Mouse (Mus musculus): ENCODE data around the gene Pdxk. TPM values are rescaled to one million over a fixed set of nuclear protein-coding genes. Genes with fewer than 3 reads are reported as not detected.

Pdxk gene
- polyA plus RNA-seq, 1 experiment = 0.14 TPM

DNA sequence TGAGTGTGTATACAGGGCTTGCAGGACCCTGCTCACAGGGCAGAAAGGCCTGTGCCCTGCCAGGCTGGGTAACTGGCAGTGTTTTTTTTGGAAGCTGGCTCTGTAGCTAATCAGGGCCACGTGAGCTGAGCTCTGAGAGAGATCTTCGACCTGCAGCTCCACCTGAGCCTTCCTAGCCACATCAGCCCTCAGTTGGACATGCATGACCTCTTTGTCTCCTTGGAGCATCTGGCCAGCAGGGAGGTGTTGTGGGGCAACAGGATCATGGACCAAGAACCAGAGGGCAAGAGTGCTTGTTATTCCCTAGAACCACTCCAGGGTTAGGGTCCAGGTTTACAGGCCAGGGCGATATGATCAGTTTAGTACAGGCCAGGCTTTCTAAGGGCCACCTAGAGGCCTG, 17.4 kb downstream of the Pdxk start:
- Histone ChIP-seq H3K9me3 (ENCODE audit: control insufficient read depth, low read length) (no peaks in the 10 kb centered on the region), H3K36me3 (ENCODE audit: control insufficient read depth) (peaks cover 40% of the 10 kb centered on the region), H3K4me1 (ENCODE audit: control insufficient read depth) (no peaks in the 10 kb centered on the region), H3K4me3 (replicated peaks) (no peak overlapping the region), H3K27me3 (ENCODE audit: control insufficient read depth) (no peaks in the 10 kb centered on the region)
- TF ChIP-seq TAL1 (IDR thresholded peaks at IDR 0.05; ENCODE audit: low read length) = no peak
- TF ChIP-seq GATA1 (IDR thresholded peaks at IDR 0.05; ENCODE audit: low read length) = no peak

GRCm38 (mm10) chr10:78446195-78446594, 18.6 kb downstream of the Pdxk start:
- Histone ChIP-seq H3K4me3 (replicated peaks) (no peak overlapping the region), H3K36me3 (ENCODE audit: control insufficient read depth) (peaks cover 43% of the 10 kb centered on the region), H3K9me3 (ENCODE audit: control insufficient read depth, low read length) (no peaks in the 10 kb centered on the region), H3K27me3 (ENCODE audit: control insufficient read depth) (no peaks in the 10 kb centered on the region), H3K4me1 (ENCODE audit: control insufficient read depth) (no peaks in the 10 kb centered on the region)
- TF ChIP-seq TAL1 (IDR thresholded peaks at IDR 0.05; ENCODE audit: low read length) (no peak), GATA1 (IDR thresholded peaks at IDR 0.05; ENCODE audit: low read length) (no peak)

DNA sequence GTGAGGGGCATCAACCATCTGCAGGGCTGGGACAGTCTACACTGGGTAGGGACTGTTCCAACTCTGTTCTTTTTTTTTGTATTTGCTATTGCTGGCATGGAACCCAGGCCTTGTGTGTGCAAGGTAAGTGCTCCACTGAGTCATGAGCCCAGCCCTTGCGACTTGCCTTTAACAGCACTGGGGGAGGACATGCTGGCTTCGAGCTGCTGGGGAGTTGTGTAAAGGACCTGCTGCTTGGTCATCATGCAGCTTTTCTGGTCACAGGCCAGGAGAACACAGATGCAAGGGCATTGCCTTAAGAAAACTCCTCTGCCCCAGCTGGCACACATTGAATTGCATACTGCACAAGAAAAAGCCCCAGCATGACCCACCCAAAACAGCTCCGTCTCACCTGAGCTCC, 22.5 kb downstream of the Pdxk start:
- H3K9me3 ChIP-seq (ENCODE audit: control insufficient read depth, low read length) = no peaks in the 10 kb centered on the region
- H3K4me3 ChIP-seq (replicated peaks) = no peak overlapping the region
- TF ChIP-seq GATA1 (IDR thresholded peaks at IDR 0.05; ENCODE audit: low read length) = no peak
- TF ChIP-seq TAL1 (IDR thresholded peaks at IDR 0.05; ENCODE audit: low read length) = no peak
- H3K27me3 ChIP-seq (ENCODE audit: control insufficient read depth) = no peaks in the 10 kb centered on the region
- peaks cover 20% of the 10 kb centered on the region for H3K36me3 ChIP-seq (ENCODE audit: control insufficient read depth)
- H3K4me1 ChIP-seq (ENCODE audit: control insufficient read depth) = peaks cover 2% of the 10 kb centered on the region

DNA sequence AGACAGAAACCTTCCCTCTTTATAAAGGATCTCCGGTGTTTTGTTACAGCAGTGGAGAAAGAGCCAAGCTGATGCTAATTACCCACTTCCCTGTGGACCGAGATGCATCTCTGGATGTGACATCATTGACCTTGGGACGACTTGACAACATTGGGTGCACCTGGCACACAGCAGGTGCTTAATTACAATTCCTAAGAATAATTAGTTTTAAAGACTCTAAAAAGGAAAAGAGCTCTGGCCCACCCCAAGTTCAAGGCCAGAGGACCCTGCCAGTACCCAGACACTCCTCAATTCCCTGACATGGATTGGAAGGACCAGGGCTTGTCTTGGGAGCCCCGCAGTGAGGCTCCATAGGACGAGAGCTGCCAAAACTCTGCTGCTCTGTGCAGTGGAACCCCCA, 23.2 kb downstream of the Pdxk start:
- Histone ChIP-seq H3K4me3 (replicated peaks) (no peak overlapping the region), H3K4me1 (ENCODE audit: control insufficient read depth) (peaks cover 2% of the 10 kb centered on the region), H3K27me3 (ENCODE audit: control insufficient read depth) (no peaks in the 10 kb centered on the region), H3K9me3 (ENCODE audit: control insufficient read depth, low read length) (no peaks in the 10 kb centered on the region), H3K36me3 (ENCODE audit: control insufficient read depth) (peaks cover 17% of the 10 kb centered on the region)
- TF ChIP-seq GATA1 (IDR thresholded peaks at IDR 0.05; ENCODE audit: low read length) (no peak), TAL1 (IDR thresholded peaks at IDR 0.05; ENCODE audit: low read length) (no peak)

GRCm38 (mm10) chr10:78440812-78441211, 24.0 kb downstream of the Pdxk start:
- Histone ChIP-seq H3K4me3 (replicated peaks) (no peak overlapping the region), H3K9me3 (ENCODE audit: control insufficient read depth, low read length) (no peaks in the 10 kb centered on the region), H3K4me1 (ENCODE audit: control insufficient read depth) (peaks cover 2% of the 10 kb centered on the region), H3K36me3 (ENCODE audit: control insufficient read depth) (peaks cover 12% of the 10 kb centered on the region; the same call in 1 of the 2 replicates), H3K27me3 (ENCODE audit: control insufficient read depth) (no peaks in the 10 kb centered on the region)
- TF ChIP-seq GATA1 (IDR thresholded peaks at IDR 0.05; ENCODE audit: low read length) (no peak), TAL1 (IDR thresholded peaks at IDR 0.05; ENCODE audit: low read length) (no peak)

- no peaks in the 10 kb centered on the region for H3K9me3 ChIP-seq (ENCODE audit: control insufficient read depth, low read length)
- H3K27me3 ChIP-seq (ENCODE audit: control insufficient read depth) = no peaks in the 10 kb centered on the region
- peaks cover 2% of the 10 kb centered on the region for H3K4me1 ChIP-seq (ENCODE audit: control insufficient read depth)
- peaks cover 12% of the 10 kb centered on the region; the same call in 1 of the 2 replicates for H3K36me3 ChIP-seq (ENCODE audit: control insufficient read depth)
- no peak overlapping the region for H3K4me3 ChIP-seq (replicated peaks)
- no peak for TF ChIP-seq GATA1 (IDR thresholded peaks at IDR 0.05; ENCODE audit: low read length)
These were observed 24.8 kb downstream of the Pdxk start for GRCm38 (mm10) chr10:78439990-78440389.

GRCm38 (mm10) chr10:78439550-78439949, 25.2 kb downstream of the Pdxk start:
- no peak for TF ChIP-seq GATA1 (IDR thresholded peaks at IDR 0.05; ENCODE audit: low read length)
- TF ChIP-seq TAL1 (IDR thresholded peaks at IDR 0.05; ENCODE audit: low read length) = no peak
- H3K4me3 ChIP-seq (replicated peaks) = no peak overlapping the region
- no peaks in the 10 kb centered on the region for H3K9me3 ChIP-seq (ENCODE audit: control insufficient read depth, low read length)
- peaks cover 9% of the 10 kb centered on the region; the same call in 1 of the 2 replicates for H3K36me3 ChIP-seq (ENCODE audit: control insufficient read depth)
- no peaks in the 10 kb centered on the region for H3K27me3 ChIP-seq (ENCODE audit: control insufficient read depth)
- H3K4me1 ChIP-seq (ENCODE audit: control insufficient read depth) = peaks cover 2% of the 10 kb centered on the region

GRCm38 (mm10) chr10:78438094-78438493, 26.7 kb downstream of the Pdxk start:
- Histone ChIP-seq H3K9me3 (ENCODE audit: control insufficient read depth, low read length) (no peaks in the 10 kb centered on the region), H3K36me3 (ENCODE audit: control insufficient read depth) (peaks cover 6% of the 10 kb centered on the region; the same call in 1 of the 2 replicates), H3K4me1 (ENCODE audit: control insufficient read depth) (peaks cover 2% of the 10 kb centered on the region), H3K4me3 (replicated peaks) (no peak overlapping the region), H3K27me3 (ENCODE audit: control insufficient read depth) (no peaks in the 10 kb centered on the region)
- TF ChIP-seq GATA1 (IDR thresholded peaks at IDR 0.05; ENCODE audit: low read length) (no peak), TAL1 (IDR thresholded peaks at IDR 0.05; ENCODE audit: low read length) (no peak)

GRCm38 (mm10) chr10:78432853-78433252, 31.9 kb downstream of the Pdxk start:
- no peak overlapping the region for H3K4me3 ChIP-seq (replicated peaks)
- TF ChIP-seq GATA1 (IDR thresholded peaks at IDR 0.05; ENCODE audit: low read length) = no peak
- TF ChIP-seq TAL1 (IDR thresholded peaks at IDR 0.05; ENCODE audit: low read length) = no peak

DNA sequence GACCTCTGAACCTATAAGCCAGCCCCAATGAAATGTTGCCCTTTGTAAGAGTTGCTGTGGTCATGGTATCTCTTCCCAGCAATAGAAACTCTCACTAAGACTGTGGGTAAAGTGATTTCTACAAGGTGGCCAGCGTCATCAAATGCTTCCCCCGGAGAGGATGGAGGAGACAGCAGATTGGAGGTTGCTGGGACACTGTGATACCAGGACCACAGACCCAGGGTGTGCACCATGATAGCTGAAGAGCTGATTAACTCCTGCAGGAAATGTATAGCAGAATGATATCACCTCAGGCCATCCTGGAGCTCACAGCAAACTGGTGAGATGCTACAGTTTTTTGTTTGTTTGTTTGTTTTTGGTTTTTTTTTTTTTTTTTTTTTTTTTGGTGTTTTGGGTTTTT, 35.0 kb downstream of the Pdxk start:
- peaks cover 23% of the 10 kb centered on the region for H3K4me1 ChIP-seq (ENCODE audit: control insufficient read depth)

More at GRCm38 (mm10) chr10:78432853-78433252, 31.9 kb downstream of the Pdxk start:
- Histone ChIP-seq H3K4me1 (ENCODE audit: control insufficient read depth) (peaks cover 5% of the 10 kb centered on the region), H3K9me3 (ENCODE audit: control insufficient read depth, low read length) (no peaks in the 10 kb centered on the region), H3K36me3 (ENCODE audit: control insufficient read depth) (peaks cover 5% of the 10 kb centered on the region), H3K27me3 (ENCODE audit: control insufficient read depth) (no peaks in the 10 kb centered on the region)

More for the DNA sequence above, 35.0 kb downstream of the Pdxk start:
- H3K36me3 ChIP-seq (ENCODE audit: control insufficient read depth) = peaks cover 11% of the 10 kb centered on the region
- no peak overlapping the region for H3K4me3 ChIP-seq (replicated peaks)
- no peaks in the 10 kb centered on the region for H3K9me3 ChIP-seq (ENCODE audit: control insufficient read depth, low read length)
- TF ChIP-seq TAL1 (IDR thresholded peaks at IDR 0.05; ENCODE audit: low read length) (no peak), GATA1 (IDR thresholded peaks at IDR 0.05; ENCODE audit: low read length) (no peak)
- no peaks in the 10 kb centered on the region for H3K27me3 ChIP-seq (ENCODE audit: control insufficient read depth)
